Mouse (Mus musculus): ENCODE measurements around the gene Tstd2.

GRCm38 (mm10) chr4:46097591-46097990, 40.9 kb downstream of the Tstd2 start:
- TF ChIP-seq GATA1 (IDR thresholded peaks at IDR 0.05; ENCODE audit: low read length): no peak
- TF ChIP-seq TAL1 (IDR thresholded peaks at IDR 0.05; ENCODE audit: low read length): no peak
